26 mouse cellular contexts compared by ENCODE assay signal in the genomic region with DNA sequence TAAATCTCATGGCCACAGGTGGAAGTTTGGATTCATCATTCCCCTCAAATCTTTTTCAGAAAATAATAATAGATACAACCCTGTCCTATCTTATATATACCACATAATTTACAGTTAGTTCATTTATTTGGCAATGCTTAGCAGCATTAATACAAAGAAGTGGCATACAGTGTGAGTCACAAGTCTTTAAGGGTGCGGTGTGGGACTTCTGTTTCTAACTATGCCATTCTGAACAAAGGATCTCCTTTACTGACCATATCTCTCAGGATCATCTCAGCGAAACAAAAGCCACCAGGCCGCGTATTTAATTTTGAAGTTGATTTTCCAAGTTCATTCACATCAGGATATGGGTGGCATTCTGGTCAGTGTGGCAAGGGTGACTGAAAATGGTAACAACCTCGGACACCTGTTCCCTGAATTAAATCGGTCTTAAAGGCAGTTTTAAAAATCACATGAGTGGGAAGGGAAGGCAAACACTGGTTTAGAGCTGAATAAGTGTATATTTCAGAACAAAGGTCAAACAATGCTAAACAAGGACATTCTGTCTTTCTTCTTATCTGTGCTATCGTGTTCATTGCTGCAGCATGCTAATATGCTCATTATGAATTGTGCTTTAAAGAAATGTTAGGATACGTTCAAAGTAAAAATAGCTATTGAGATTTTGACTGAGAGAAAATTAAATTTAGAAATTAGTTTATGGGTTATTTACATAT.
DNase-seq lines count a peak whose midpoint lies in the region; ATAC-seq and TF ChIP-seq lines count a peak whose summit lies in the region.
"Had no signal": no experiment of that assay in that cellular context is flagged by ENCODE, and none has a peak within 500 bp of the region (broad histone marks: within the 10 kb centered on the region; RNA-seq: fewer than 3 reads in every experiment).

No protein-coding gene starts in this region.

- no peak overlapping the region for H3K27ac ChIP-seq in lung, postnatal 0 days (ENCODE audit: low read length)
- no peak overlapping the region for H3K27ac ChIP-seq in intestine, embryonic 15.5 days
- H3K27ac ChIP-seq in intestine, postnatal 0 days (ENCODE audit: low read depth, low read length): no peak overlapping the region
- H3K27ac ChIP-seq in stomach, embryonic 16.5 days (ENCODE audit: low read length): no peak overlapping the region
- no peak overlapping the region for H3K27ac ChIP-seq in forebrain, postnatal 0 days (ENCODE audit: low read depth, low read length)
- H3K27ac ChIP-seq: embryonic facial prominence, embryonic 10.5 days; embryonic facial prominence, embryonic 12.5 days; forebrain, embryonic 13.5 days; forebrain, embryonic 15.5 days had no signal

- H3K9me3 ChIP-seq in lung, postnatal 0 days (ENCODE audit: low read length): no peaks in the 10 kb centered on the region
- H3K9me3 ChIP-seq in intestine, embryonic 15.5 days: no peaks in the 10 kb centered on the region
- no peaks in the 10 kb centered on the region for H3K9me3 ChIP-seq in intestine, postnatal 0 days (ENCODE audit: control insufficient read depth)
- H3K9me3 ChIP-seq in stomach, embryonic 16.5 days (replicated peaks; ENCODE audit: control insufficient read depth, low read length): no peaks in the 10 kb centered on the region
- no peaks in the 10 kb centered on the region for H3K9me3 ChIP-seq in forebrain, postnatal 0 days (ENCODE audit: low read length)
- H3K9me3 ChIP-seq: embryonic facial prominence, embryonic 10.5 days; embryonic facial prominence, embryonic 12.5 days; forebrain, embryonic 13.5 days; forebrain, embryonic 15.5 days; G1E had no signal

- no peak for TF ChIP-seq EP300 in lung, postnatal 0 days (IDR thresholded peaks at IDR 0.05)

- peak; percentile 39 for DNase-seq in lung, postnatal 0 days (ENCODE audit: low spot score)
- no peak for DNase-seq in lung, postnatal 25 days (ENCODE audit: low spot score)
- no peak for DNase-seq in forebrain, postnatal 0 days
- DNase-seq in frontal cortex, postnatal 25 days (ENCODE audit: low spot score in 2 of 2): no peak
- DNase-seq in adipocyte (ENCODE audit: low spot score): no peak
- DNase-seq: adrenal gland, adult 2 months; adrenal gland, postnatal 10 days; adrenal gland, postnatal 25 days; B cell, adult 2 months; cerebellum, adult 11-12 months; cerebellum, adult 2 months; cerebellum, adult 9-10 months; cerebellum, postnatal 10 days; cerebellum, postnatal 25 days had no signal

- no peaks in the 10 kb centered on the region for H3K4me1 ChIP-seq in lung, postnatal 0 days (ENCODE audit: insufficient read depth, low read depth, low read length)
- H3K4me1 ChIP-seq in intestine, embryonic 15.5 days (replicated peaks): no peaks in the 10 kb centered on the region
- 0 out of 2 replicates have a peak, but pooled peaks cover 5% of the 10 kb centered on the region for H3K4me1 ChIP-seq in intestine, postnatal 0 days (replicated peaks; ENCODE audit: control insufficient read depth, insufficient read depth, low read length)
- H3K4me1 ChIP-seq in stomach, embryonic 16.5 days (ENCODE audit: control insufficient read depth, insufficient read depth, low read length): no peaks in the 10 kb centered on the region
- H3K4me1 ChIP-seq in forebrain, postnatal 0 days (ENCODE audit: insufficient read depth): no peaks in the 10 kb centered on the region
- H3K4me1 ChIP-seq: forebrain, embryonic 13.5 days had no signal

- TF ChIP-seq CTCF in lung, postnatal 0 days (IDR thresholded peaks at IDR 0.05): no peak
- no peak for TF ChIP-seq CTCF in intestine, postnatal 0 days (IDR thresholded peaks at IDR 0.05; ENCODE audit: low read depth)
- TF ChIP-seq CTCF in forebrain, postnatal 0 days (IDR thresholded peaks at IDR 0.05; ENCODE audit: low read depth): no peak

- H3K27me3 ChIP-seq in lung, postnatal 0 days (replicated peaks; ENCODE audit: insufficient read depth, low read length): no peaks in the 10 kb centered on the region
- no peaks in the 10 kb centered on the region for H3K27me3 ChIP-seq in intestine, embryonic 15.5 days (replicated peaks)
- H3K27me3 ChIP-seq in intestine, postnatal 0 days (replicated peaks; ENCODE audit: control insufficient read depth, insufficient read depth, low read length): no peaks in the 10 kb centered on the region
- no peaks in the 10 kb centered on the region for H3K27me3 ChIP-seq in stomach, embryonic 16.5 days (ENCODE audit: control insufficient read depth, insufficient read depth, low read length)
- no peaks in the 10 kb centered on the region for H3K27me3 ChIP-seq in forebrain, postnatal 0 days (ENCODE audit: insufficient read depth, low read length)
- H3K27me3 ChIP-seq: CH12.LX; embryonic facial prominence, embryonic 12.5 days; forebrain, embryonic 13.5 days; forebrain, embryonic 15.5 days; Patski had no signal

- H3K9ac ChIP-seq in lung, postnatal 0 days (replicated peaks; ENCODE audit: low read depth): no peak overlapping the region
- no peak overlapping the region for H3K9ac ChIP-seq in intestine, embryonic 15.5 days
- H3K9ac ChIP-seq in intestine, postnatal 0 days (ENCODE audit: low read depth, low read length): no peak overlapping the region
- H3K9ac ChIP-seq in stomach, embryonic 16.5 days (ENCODE audit: low read length): no peak overlapping the region
- H3K9ac ChIP-seq in forebrain, postnatal 0 days: no peak overlapping the region
- H3K9ac ChIP-seq: embryonic facial prominence, embryonic 12.5 days; forebrain, embryonic 13.5 days; forebrain, embryonic 15.5 days had no signal

- ATAC-seq in lung, postnatal 0 days: 0 out of 2 replicates have a peak, but pooled peaks have one; percentile 25
- peak; percentile 34; the same call in 1 of the 2 replicates for ATAC-seq in intestine, embryonic 15.5 days
- peak; percentile 72 for ATAC-seq in intestine, postnatal 0 days
- ATAC-seq in stomach, embryonic 16.5 days (ENCODE audit: insufficient read depth, low FRiP score): peak; percentile 53; the same call in 1 of the 2 replicates
- ATAC-seq in forebrain, postnatal 0 days: no peak
- ATAC-seq: activated CD4-positive, CD25-positive, alpha-beta regulatory T cell, adult 4 months; CD4-positive, CD25-positive, alpha-beta regulatory T cell, adult 4 months; forebrain, embryonic 15.5 days; Patski had no signal

- no peak overlapping the region for H3K4me3 ChIP-seq in lung, postnatal 0 days (ENCODE audit: low read depth, low read length)
- no peak overlapping the region for H3K4me3 ChIP-seq in intestine, embryonic 15.5 days (replicated peaks)
- H3K4me3 ChIP-seq in intestine, postnatal 0 days (ENCODE audit: low read depth, low read length): no peak overlapping the region
- H3K4me3 ChIP-seq in stomach, embryonic 16.5 days (replicated peaks; ENCODE audit: low read length): no peak overlapping the region
- no peak overlapping the region for H3K4me3 ChIP-seq in forebrain, postnatal 0 days (ENCODE audit: low read depth, low read length)
- H3K4me3 ChIP-seq: embryonic facial prominence, embryonic 10.5 days; embryonic facial prominence, embryonic 12.5 days; forebrain, embryonic 13.5 days; forebrain, embryonic 15.5 days had no signal

- no peak overlapping the region for H3K4me2 ChIP-seq in lung, postnatal 0 days (replicated peaks; ENCODE audit: low read depth, low read length)
- no peak overlapping the region for H3K4me2 ChIP-seq in intestine, embryonic 15.5 days (replicated peaks)
- H3K4me2 ChIP-seq in intestine, postnatal 0 days (replicated peaks; ENCODE audit: low read depth): no peak overlapping the region
- H3K4me2 ChIP-seq in stomach, embryonic 16.5 days (ENCODE audit: low read depth, low read length): no peak overlapping the region
- H3K4me2 ChIP-seq in forebrain, postnatal 0 days (ENCODE audit: low read depth): no peak overlapping the region
- H3K4me2 ChIP-seq: embryonic facial prominence, embryonic 12.5 days; forebrain, embryonic 13.5 days; forebrain, embryonic 15.5 days had no signal

- WGBS in lung, postnatal 0 days: 71% methylated on average over 8 of the region's 8 CpGs
- 68% methylated on average over 8 of the region's 8 CpGs for WGBS in intestine, embryonic 15.5 days
- 46% methylated on average over 8 of the region's 8 CpGs for WGBS in intestine, postnatal 0 days
- 71% methylated on average over 8 of the region's 8 CpGs for WGBS in stomach, embryonic 16.5 days
- WGBS in forebrain, postnatal 0 days: 88% methylated on average over 8 of the region's 8 CpGs

- H3K36me3 ChIP-seq in lung, postnatal 0 days (ENCODE audit: insufficient read depth, low read length): no peaks in the 10 kb centered on the region
- no peaks in the 10 kb centered on the region for H3K36me3 ChIP-seq in intestine, embryonic 15.5 days
- H3K36me3 ChIP-seq in intestine, postnatal 0 days (ENCODE audit: control insufficient read depth, insufficient read depth): no peaks in the 10 kb centered on the region
- H3K36me3 ChIP-seq in stomach, embryonic 16.5 days (ENCODE audit: control insufficient read depth, insufficient read depth, low read length): no peaks in the 10 kb centered on the region
- H3K36me3 ChIP-seq in forebrain, postnatal 0 days (ENCODE audit: insufficient read depth): no peaks in the 10 kb centered on the region
- H3K36me3 ChIP-seq: embryonic facial prominence, embryonic 10.5 days; forebrain, embryonic 15.5 days; G1E had no signal
